Mouse (Mus musculus): ENCODE results near the gene Sppl2b.

GRCm38 (mm10) chr10:80915736-80916135 lies 60.7 kb downstream of the Sppl2b start:
- TF ChIP-seq POLR2A (IDR thresholded peaks at IDR 0.05; ENCODE audit: low read depth, low read length) (no peak), CTCF (IDR thresholded peaks at IDR 0.05; ENCODE audit: borderline replicate concordance, insufficient read depth, low read length) (no peak)

Measured in embryonic fibroblast, embryonic 13.5 days (primary cell).